Mouse (Mus musculus) midbrain, embryonic 11.5 days (tissue): ENCODE data around the gene Olfr1255. TPM values are rescaled to one million over a fixed set of nuclear protein-coding genes. Genes with fewer than 3 reads are reported as not detected.
A peak's percentile ranks its signal among the peaks of the same experiment; 100 is the strongest.

Experiments
- ATAC-seq: fragments of 200-750 bp; cut with Nextera tagmentation; 2 replicates; pipeline ENCODE4 v1.8.0; 2017; ENCODE audit warnings: moderate TSS enrichment, moderate library complexity; ENCODE audit not compliant: low FRiP score
- DNase-seq: peaks from one replicate; pipeline ENCODE4 v3.0.0; 2015; ENCODE audit warnings: low spot score; ENCODE audit errors: missing footprints
- H3K27ac ChIP-seq: fragments of 300-500 bp; sonication (generic); 2 replicates; pipeline ENCODE4 v1.5.1; 2014; ENCODE audit warnings: low read depth, low read length
- H3K27me3 ChIP-seq: fragments of 300-500 bp; sonication (generic); 2 replicates; pipeline ENCODE4 v1.6.1; 2014; ENCODE audit warnings: mild to moderate bottlenecking, low read length, moderate library complexity, mixed read lengths; ENCODE audit not compliant: control insufficient read depth, insufficient read depth
- H3K36me3 ChIP-seq: fragments of 300-500 bp; sonication (generic); 2 replicates; pipeline ENCODE4 v1.6.1; 2014; ENCODE audit warnings: mild to moderate bottlenecking, low read length, moderate library complexity, mixed read lengths; ENCODE audit not compliant: control insufficient read depth, insufficient read depth
- H3K4me1 ChIP-seq: fragments of 300-500 bp; sonication (generic); 2 replicates; pipeline ENCODE4 v1.6.1; 2014; ENCODE audit warnings: low read length; ENCODE audit not compliant: control insufficient read depth, insufficient read depth
- H3K4me2 ChIP-seq: fragments of 300-500 bp; sonication (generic); 2 replicates; pipeline ENCODE4 v1.6.1; 2014; ENCODE audit warnings: mild to moderate bottlenecking, moderate library complexity
- H3K4me3 ChIP-seq: fragments of 300-500 bp; sonication (generic); 2 replicates; pipeline ENCODE4 v1.5.1; 2014; ENCODE audit warnings: low read depth, low read length
- H3K9ac ChIP-seq: fragments of 300-500 bp; sonication (generic); 2 replicates; pipeline ENCODE4 v1.6.1; 2014; ENCODE audit warnings: low read length
- H3K9me3 ChIP-seq: fragments of 300-500 bp; sonication (generic); 2 replicates; pipeline ENCODE4 v1.6.1; 2016; ENCODE audit warnings: low read length; ENCODE audit not compliant: control insufficient read depth
- WGBS: fragments of 180-500 bp; shearing (Covaris S2); extraction: QIAGEN DNeasy Blood & Tissue Kit; methylation state at CpG from one replicate; pipeline ENCODE4 v1.1.7; 2014; 5-methylcytosine and 5-hydroxymethylcytosine counted together
- polyA plus RNA-seq: library from polyadenylated mRNA; unstranded; fragments of >200 nt; fragmentation: Nextera tagmentation; extraction: Ambion mirVana; gene quantifications from 2 replicates; pipeline ENCODE4 v1.2.1, GENCODE M21; 2014

Gene Olfr1255
- polyA plus RNA-seq, result not detected in 2 replicates

DNA sequence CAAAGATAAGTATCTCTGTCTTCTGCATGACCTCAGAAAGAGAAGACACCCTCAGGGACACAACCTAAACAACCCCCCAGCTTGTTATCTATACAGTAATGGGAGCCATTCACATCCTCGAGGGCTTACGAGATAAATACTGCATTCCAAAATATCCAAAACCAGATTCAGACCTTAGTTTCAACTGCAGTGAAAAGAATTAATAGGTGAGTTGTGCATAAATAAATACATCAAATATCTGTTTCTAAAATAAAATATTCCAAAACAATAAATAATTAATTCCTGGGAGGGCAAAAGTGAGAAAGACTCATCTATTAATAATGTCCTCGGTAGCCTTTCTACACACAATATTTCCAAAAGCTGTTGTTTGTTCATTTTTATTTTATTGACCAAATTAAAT lies at the start of gene Olfr1255:
TSS of gene Olfr1255 (plus strand) at position 301 of the 400 bp plus-strand sequence.
- H3K4me1 ChIP-seq, result no peaks in the 10 kb centered on the region

DNA sequence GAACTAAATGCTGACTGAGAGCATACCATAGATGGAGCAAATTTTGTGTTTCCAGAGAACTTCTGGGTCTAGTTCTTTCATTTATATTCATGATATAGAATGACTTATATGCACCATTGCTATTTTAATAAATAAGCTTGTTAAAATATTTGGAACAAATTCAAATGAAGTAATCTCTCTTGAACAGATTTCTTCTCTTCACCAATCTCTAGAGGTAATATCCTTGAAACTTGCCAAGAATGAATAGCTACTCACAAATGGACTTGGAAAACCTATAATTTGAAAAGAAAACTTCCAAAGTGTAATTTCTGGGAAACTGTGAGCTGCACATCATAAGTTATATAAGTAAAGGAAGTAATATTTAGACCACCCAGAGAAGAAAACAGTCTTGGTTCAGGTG lies 18.3 kb upstream of the Olfr1255 start, which contains the start of gene Olfr1254:
TSS of gene Olfr1254 (minus strand) at position 101 of the 400 bp plus-strand sequence.
- Histone ChIP-seq H3K27me3 (no peaks in the 10 kb centered on the region), H3K4me2 (no peak within 1 kb of the TSS), H3K36me3 (no peaks in the 10 kb centered on the region), H3K4me1 (no peaks in the 10 kb centered on the region), H3K4me3 (no peak within 1 kb of the TSS), H3K27ac (no peak within 1 kb of the TSS), H3K9ac (no peak within 1 kb of the TSS), H3K9me3 (no peaks in the 10 kb centered on the region)
- DNase-seq (no peak), ATAC-seq (no peak)

More for the DNA sequence above, at the start of gene Olfr1255:
- Histone ChIP-seq H3K9ac (no peak within 1 kb of the TSS), H3K27ac (no peak within 1 kb of the TSS), H3K4me2 (no peak within 1 kb of the TSS), H3K9me3 (no peaks in the 10 kb centered on the region), H3K27me3 (no peaks in the 10 kb centered on the region), H3K36me3 (no peaks in the 10 kb centered on the region), H3K4me3 (no peak within 1 kb of the TSS)
- ATAC-seq (no peak), DNase-seq (no peak)
- 92% methylated on average over 3 of the region's 3 CpGs for WGBS

GRCm38 (mm10) chr2:89799583-89799982 lies 12.3 kb upstream of the Olfr1255 start:
- H3K36me3 ChIP-seq, result no peaks in the 10 kb centered on the region
- H3K4me2 ChIP-seq, result no peak overlapping the region
- WGBS, result 91% methylated on average over 3 of the region's 3 CpGs
- H3K9me3 ChIP-seq, result no peaks in the 10 kb centered on the region
- no peak for DNase-seq
- no peak overlapping the region for H3K27ac ChIP-seq
- no peaks in the 10 kb centered on the region for H3K27me3 ChIP-seq
- no peak overlapping the region for H3K9ac ChIP-seq
- H3K4me3 ChIP-seq, result no peak overlapping the region
- no peak for ATAC-seq
- no peaks in the 10 kb centered on the region for H3K4me1 ChIP-seq

- 81% methylated on average over 2 of the region's 2 CpGs for WGBS
Measured at GRCm38 (mm10) chr2:89810751-89811150, 1.1 kb upstream of the Olfr1255 start.

GRCm38 (mm10) chr2:89820216-89820615 lies 8.4 kb downstream of the Olfr1255 start:
- no peaks in the 10 kb centered on the region for H3K27me3 ChIP-seq
- no peak overlapping the region for H3K4me3 ChIP-seq
- H3K4me2 ChIP-seq, result no peak overlapping the region
- no peak overlapping the region for H3K9ac ChIP-seq
- no peaks in the 10 kb centered on the region for H3K4me1 ChIP-seq
- H3K9me3 ChIP-seq, result no peaks in the 10 kb centered on the region
- DNase-seq (no peak), ATAC-seq (no peak)
- H3K36me3 ChIP-seq, result no peaks in the 10 kb centered on the region
- 85% methylated on average over 1 of the region's 1 CpGs for WGBS
- H3K27ac ChIP-seq, result no peak overlapping the region

More at GRCm38 (mm10) chr2:89810751-89811150, 1.1 kb upstream of the Olfr1255 start:
- Histone ChIP-seq H3K27ac (no peak overlapping the region), H3K4me2 (no peak overlapping the region), H3K36me3 (no peaks in the 10 kb centered on the region), H3K4me3 (no peak overlapping the region), H3K9me3 (no peaks in the 10 kb centered on the region), H3K27me3 (no peaks in the 10 kb centered on the region), H3K9ac (no peak overlapping the region), H3K4me1 (no peaks in the 10 kb centered on the region)
- no peak for DNase-seq
- peak; percentile 24; the same call in 1 of the 2 replicates for ATAC-seq

GRCm38 (mm10) chr2:89841455-89841854 lies 29.6 kb downstream of the Olfr1255 start, which contains the start of gene Olfr1256:
Gene Olfr1256, minus strand, starts transcription at chr2:89841555.
- Histone ChIP-seq H3K36me3 (no peaks in the 10 kb centered on the region), H3K4me3 (no peak within 1 kb of the TSS), H3K4me2 (no peak within 1 kb of the TSS), H3K4me1 (no peaks in the 10 kb centered on the region), H3K9me3 (no peaks in the 10 kb centered on the region), H3K9ac (no peak within 1 kb of the TSS), H3K27me3 (no peaks in the 10 kb centered on the region), H3K27ac (no peak within 1 kb of the TSS)
- 57% methylated on average over 2 of the region's 2 CpGs for WGBS
- ATAC-seq, result no peak
- DNase-seq, result no peak

DNA sequence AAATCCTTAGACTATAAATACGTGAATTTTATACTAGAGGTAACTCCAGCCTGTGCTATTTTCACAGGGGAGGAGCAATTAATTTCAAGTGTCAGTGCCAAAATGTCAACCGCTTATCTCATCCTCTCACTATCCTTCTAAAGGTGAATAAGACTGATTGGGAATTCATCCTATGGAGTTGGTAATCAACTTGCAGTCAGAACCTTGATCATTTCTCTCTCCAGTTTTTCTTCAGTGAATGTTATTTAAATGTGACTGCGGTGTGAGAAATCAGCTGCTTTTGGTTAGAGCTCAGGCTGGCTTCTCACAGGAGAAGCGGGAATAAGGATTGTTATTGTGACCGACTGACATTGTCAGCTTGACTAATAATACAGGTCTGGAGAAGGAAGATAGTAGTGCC lies 36.3 kb downstream of the Olfr1255 start, which contains the start of gene Olfr48:
TSS of gene Olfr48 (minus strand) at position 101 of the 400 bp plus-strand sequence.
- H3K4me3 ChIP-seq, result no peak within 1 kb of the TSS
- no peaks in the 10 kb centered on the region for H3K9me3 ChIP-seq
- H3K9ac ChIP-seq, result no peak within 1 kb of the TSS
- no peaks in the 10 kb centered on the region for H3K36me3 ChIP-seq
- no peak within 1 kb of the TSS for H3K4me2 ChIP-seq
- H3K27me3 ChIP-seq, result no peaks in the 10 kb centered on the region
- WGBS, result 90% methylated on average over 5 of the region's 5 CpGs
- H3K4me1 ChIP-seq, result no peaks in the 10 kb centered on the region
- DNase-seq, result no peak
- no peak within 1 kb of the TSS for H3K27ac ChIP-seq
- no peak for ATAC-seq

DNA sequence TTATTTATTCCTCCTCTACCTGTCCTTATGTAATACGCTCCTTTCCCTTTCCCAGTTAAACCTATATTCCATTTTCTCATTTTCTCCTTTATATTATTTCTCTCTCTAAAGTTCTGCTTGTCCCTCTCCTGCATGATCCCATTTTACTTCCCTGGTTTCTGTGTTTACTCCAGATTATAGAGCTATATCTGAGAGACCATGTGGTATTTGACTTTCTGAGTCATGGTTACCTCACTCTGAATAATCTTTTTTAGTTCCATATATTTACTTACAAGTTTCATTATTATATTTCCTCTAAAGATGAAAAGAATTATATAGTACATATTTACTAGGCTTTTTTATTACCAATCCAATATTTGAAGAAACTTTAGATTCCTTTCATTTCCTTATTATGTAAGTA lies 37.4 kb downstream of the Olfr1255 start:
- 90% methylated on average over 1 of the region's 1 CpGs for WGBS
- Histone ChIP-seq H3K27me3 (no peaks in the 10 kb centered on the region), H3K36me3 (no peaks in the 10 kb centered on the region), H3K27ac (no peak overlapping the region), H3K9ac (no peak overlapping the region), H3K9me3 (no peaks in the 10 kb centered on the region), H3K4me1 (no peaks in the 10 kb centered on the region), H3K4me3 (no peak overlapping the region), H3K4me2 (no peak overlapping the region)
- no peak for DNase-seq
- ATAC-seq, result no peak
